Mouse (Mus musculus) lung, postnatal 14 days (tissue): ENCODE measurements around the gene Cadps.
"Not testable (repeated sequence)": the region's sequence is repeated elsewhere in the genome, so short reads cannot be mapped to it uniquely, and the experiment has no call there.

ENCODE experiments used
- DNase-seq: peaks from one replicate; pipeline ENCODE4 v3.0.0; 2021

Gene Cadps

GRCm38 (mm10) chr14:12581657-12582056, 241.2 kb downstream of the Cadps start:
- DNase-seq, result no peak

DNA sequence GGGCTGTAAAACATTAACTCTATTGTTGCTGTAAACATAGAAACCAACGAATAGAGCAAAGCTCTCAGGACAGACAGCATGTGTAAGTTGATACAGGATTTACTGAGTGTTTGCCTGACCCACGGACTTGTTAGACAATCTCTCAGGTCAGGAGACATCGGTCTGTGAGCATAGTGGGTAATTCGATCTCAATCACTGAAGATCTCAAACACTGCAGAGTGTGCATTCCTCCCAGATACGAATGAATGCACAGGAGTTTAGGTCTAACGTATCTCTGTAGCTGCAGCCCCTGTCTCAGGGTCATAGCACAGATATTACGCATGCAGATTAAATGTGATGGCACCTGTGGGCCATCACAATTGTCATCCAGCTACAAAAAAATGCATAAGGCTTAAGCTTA, 242.1 kb downstream of the Cadps start:
- DNase-seq, result no peak

DNA sequence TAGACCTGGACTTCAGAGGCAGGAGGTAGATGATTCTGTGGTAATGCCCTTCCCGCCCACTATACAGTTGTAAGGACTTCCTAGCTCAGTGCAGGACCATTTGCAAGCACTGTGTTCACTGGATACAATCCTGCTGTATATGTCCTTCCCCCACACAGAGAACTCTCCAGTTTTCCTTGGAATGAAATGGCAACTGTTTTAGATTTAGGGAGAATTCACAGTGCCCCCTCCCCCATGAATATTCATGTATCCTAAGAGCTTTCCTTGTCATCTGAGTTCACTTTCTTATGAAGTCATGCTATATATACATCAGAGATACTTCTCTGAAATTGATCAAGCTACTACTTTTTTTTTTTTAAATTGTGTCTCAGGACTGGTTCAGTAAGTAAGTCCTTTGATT, 244.7 kb downstream of the Cadps start:
- DNase-seq, result no peak

- DNase-seq, result no peak
Observed at GRCm38 (mm10) chr14:12577475-12578140, 245.3 kb downstream of the Cadps start.

DNA sequence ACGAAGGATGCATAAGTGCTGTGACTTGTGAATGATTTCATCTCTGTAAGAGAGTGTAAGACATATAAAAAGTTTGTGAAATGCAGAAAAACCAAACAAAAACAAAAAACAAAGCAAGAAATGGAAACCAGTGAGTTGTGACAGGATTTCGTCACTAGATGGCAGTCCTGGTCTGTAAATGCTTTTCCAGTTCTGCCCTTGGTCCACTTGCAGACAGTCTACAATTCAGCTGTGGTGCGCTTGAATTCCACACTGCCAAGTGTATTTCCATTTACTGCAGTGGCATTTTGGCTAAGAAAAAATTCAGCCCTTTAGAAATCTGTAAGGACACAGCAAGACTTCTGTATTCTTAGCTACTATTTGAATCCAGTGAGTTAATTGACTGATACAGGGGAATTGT, 247.8 kb downstream of the Cadps start:
- peak; percentile 10 for DNase-seq

DNA sequence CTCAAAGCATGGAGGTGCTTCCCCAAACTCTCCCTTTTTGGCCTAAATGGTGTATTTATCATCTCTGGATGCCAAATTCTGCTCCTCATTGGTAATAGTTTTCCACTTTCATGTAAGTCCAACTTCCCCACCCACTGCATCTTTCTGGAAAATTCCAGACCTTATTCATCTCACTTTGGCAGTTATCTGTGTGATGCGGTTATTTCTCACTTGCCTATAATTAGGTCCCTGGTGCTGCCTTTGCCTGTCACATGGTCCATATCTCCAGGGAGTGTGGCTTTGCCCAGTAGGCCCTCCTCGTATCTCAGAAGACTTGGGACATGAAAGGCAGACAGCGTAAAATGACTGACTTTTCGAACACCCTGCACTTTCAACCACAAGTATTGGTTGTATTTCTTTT, 248.5 kb downstream of the Cadps start:
- DNase-seq, result no peak

DNA sequence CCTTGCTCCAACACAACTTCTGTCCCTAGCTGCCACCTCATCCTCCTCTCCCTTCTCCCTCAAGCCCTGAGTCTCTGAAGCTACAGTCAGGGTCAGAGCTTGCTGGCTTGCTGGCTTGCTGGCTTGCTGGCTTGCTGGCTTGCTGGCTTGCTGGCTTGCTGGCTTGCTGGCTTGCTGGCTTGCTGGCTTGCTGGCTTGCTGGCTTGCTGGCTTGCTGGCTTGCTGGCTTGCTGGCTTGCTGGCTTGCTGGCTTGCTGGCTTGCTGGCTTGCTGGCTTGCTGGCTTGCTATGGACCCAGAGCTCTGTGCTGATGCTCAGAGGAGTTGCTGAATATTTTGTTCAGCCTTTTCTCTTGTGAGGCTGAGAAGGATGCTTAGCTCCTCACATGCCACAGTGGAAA, 261.1 kb downstream of the Cadps start:
- DNase-seq, result not testable (repeated sequence)

- DNase-seq, result no peak
Observed at GRCm38 (mm10) chr14:12560233-12560577, 262.7 kb downstream of the Cadps start.

- DNase-seq, result no peak
Observed at GRCm38 (mm10) chr14:12559574-12560232, 263.2 kb downstream of the Cadps start.

DNA sequence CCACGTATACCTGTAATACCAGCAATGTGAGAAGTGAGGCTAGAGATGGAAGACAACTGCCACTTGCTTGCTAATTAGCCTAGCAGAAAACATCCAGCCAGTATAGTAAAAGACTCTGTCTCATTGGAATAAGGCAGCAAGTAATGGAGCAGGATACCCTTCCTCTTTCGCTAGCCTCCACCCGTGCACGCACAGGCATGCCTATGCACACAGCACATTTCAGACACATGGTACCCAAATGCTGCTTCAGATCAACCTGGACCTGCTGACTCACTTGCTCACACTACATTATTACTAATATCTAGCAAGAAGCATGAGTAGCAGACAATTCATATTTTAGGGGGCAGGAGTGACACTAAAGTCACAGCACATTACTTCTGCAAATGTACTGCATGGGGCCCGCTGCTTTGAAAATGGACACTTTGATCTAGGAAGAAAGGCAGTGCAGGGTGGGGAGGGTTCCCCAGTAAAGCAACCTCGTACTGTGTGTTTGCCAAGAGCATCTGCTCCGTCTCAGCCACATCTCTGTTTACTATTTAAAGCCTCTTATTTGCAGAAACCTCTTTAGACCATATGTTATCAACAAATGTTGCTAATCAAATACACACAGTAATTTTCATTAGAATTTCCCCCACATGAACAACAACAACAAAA, 263.8 kb downstream of the Cadps start:
- no peak for DNase-seq

DNA sequence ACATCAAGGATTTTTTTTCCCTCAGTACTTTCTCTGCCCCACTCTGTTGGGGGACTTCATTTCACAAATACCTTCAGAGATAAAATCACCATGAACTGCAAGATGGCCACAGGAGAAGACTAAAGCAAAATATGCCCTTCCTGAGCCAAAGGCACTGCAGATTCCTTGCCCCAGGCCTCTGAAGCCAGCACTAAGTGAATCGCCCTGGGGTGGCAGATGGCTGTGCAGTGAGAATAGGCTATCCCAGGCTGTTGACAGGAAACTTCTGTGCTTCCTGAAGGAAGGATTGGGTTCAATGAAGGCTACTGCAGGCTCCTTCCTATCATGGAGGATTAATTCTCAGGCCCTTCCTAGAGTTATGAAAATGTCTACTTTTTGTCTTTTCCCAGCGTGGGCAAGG, 268.4 kb downstream of the Cadps start:
- DNase-seq, result no peak

DNA sequence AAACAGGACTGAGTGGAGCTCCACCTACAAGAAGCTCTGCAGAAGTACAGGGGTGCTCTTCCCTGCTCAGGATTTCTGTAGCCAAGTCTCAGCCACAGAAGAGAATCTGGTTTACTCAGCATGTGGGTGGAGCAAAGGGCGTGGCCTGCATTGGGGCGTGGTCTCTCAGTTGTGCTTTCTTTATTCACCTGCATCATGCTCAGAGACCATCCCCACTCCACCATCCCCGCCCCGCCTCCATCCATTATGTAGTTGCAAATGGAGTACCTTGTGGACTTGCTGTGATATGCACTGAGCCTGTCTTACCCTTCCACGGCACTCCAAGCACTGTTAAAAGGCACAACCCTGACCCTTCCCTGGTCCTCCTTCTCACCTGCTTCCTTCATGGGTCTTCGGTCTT, 271.5 kb downstream of the Cadps start:
- DNase-seq, result no peak

DNA sequence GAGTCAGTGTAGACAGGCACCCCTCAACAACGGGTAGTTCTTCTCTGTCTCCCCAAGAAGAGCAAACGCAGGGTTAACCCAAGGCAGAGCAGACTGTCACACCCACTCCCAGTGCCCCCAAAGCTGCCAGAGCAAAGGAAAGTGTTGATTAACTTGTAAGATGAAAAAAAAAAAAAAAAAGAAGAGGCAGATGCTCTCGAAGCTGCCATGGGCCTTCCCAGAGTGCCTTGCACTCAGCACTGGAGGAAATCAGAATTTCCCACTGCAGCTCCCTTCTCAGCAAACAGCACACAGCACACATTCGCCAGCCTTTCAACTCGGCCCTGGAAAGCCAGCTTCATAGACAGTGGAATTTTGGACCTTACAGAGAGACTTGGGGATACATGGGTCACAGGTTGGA, 271.9 kb downstream of the Cadps start:
- no peak for DNase-seq

DNA sequence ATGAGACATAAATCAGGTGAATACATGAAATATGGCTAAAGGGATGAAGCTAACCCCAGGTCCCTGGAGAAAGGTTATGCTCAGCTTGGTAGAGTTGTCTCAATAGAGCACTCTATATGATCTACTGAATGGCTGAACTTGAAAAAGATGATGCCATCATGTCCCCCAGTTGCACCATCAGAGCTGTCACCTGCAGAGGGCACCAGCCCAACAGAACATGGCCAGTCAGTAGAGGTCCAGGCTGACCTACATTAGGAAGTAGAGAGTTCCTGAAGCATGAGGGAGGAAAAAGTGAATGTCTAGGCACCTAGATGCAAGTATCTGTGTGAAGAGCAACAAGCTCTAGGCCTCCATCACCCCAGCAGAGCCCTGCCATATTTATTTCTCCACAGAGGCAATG, 273.6 kb downstream of the Cadps start:
- DNase-seq, result no peak

GRCm38 (mm10) chr14:12547496-12547895, 275.4 kb downstream of the Cadps start:
- no peak for DNase-seq

DNA sequence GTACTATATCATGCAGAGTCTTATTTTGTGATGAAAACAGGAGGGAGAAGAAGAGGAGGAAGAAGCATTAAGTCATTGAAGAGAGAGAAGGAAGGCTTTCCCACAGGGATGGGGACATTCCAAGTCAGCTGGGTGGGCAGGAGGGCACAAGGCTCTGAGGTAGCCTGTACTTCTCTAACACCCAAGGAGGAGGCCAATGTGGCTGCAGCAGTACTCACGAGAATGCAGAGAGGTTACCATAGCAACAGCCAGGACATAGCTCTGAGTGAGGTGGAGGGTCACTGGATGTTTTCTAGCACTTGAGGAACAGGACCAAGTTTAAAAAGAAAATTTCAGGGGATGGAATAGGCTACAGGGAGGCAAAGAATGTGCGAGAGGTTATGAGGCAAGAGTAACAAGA, 281.1 kb downstream of the Cadps start:
- no peak for DNase-seq

DNA sequence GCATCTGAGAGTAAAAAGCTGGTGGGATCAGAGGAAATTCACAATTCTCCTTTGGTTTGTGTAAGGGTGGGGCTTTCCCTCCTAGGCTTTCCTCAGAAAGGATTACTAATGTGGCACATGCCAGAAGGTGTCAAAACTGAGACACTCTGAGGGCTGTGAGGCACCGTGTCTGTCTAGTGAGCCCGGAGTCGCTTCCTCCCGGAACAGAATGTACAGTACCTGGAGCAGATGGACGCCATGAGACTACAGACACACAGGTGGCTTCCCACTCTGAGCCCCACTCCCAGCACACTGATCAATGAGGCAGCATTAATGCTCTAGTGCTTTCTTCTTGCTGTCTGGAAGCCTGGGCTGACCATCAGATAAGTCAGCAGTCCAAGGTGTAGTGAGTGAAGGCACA, 283.8 kb downstream of the Cadps start:
- no peak for DNase-seq

DNA sequence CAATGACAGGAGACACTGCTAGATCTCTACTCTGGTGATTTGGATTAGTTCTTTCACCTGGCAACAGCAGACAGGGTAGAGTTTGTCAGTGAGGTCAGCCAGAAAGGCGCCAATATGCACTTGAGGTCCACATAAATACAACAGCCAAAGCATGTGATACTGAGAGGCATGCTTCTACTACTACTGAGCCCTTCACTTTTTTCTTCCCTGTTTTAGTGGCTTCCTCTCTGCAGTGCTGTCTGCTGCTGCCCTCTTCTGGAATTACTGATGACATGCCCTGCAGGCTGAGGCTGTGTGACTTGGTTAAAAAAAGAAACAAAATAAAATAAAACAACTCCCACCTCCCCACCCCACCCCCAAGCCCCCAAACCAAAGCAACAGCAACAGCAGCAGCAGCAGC, 291.8 kb downstream of the Cadps start:
- peak; percentile 2 for DNase-seq

DNA sequence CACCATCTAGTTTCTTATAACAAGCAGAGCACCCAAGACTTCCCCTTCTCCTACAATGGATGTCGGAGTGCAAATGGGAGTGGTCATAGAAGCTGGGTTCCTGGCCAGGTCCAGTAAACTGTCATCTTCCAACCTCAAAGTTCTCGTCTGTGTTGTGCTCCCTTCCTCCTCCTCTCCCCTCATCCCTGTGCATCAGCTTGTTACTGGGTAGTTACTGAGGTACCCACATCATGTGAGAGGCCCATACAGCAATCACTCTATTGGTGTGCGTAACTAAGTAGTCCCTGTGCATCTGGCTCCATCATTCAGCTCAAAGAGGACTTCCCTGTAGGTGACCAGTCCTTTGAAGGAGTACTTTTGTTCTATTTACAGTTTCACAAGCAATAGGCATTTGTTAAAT, 292.3 kb downstream of the Cadps start:
- no peak for DNase-seq

DNA sequence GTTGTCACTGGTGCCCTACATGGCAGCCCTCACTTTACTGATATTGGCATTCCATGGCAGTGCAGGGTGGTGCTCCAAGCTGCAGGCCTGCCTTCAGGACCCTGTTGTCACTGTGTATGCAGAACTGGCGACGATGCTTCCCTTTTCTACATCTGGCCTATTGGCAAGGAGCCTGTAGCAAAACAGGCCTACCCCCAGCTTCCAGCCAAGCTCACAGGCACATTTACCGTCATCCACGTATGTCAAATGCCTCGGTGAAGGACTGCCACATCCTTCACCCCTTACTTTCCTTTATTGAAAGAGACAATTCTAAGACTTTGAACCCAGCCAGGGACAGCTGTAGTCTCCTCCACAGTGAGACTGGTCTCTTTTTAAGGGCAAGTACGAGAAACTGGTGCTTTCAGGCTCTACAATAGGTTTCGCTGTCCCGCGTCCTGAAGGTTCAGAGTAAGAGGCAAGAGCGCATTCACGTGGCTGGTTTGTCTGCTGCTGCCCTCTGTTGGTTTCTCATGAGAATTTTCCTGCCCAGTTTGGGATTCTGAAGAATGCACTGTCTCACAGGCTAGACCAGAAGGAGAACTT, 292.8 kb downstream of the Cadps start:
- peak; percentile 42 for DNase-seq

- DNase-seq, result no peak
Observed at GRCm38 (mm10) chr14:12527296-12527695, 295.6 kb downstream of the Cadps start.

DNA sequence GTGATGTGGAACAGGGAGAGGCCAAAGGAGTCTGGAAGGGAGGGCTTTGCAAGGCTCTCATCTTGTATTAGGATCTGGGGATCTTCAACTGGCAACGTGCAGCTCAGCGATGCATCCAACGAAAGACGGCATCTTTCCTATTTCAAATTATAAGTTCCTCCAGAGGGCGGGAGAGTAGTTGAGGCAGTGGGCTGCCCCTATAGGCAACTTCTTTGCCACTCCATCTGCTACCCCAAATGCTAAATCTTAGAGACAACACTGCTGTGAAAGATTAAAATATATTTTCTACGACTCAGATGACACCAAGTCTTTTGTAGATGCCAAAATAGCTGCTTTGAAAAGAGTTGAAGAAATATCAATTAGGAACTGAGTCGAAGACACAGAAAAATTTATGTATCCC, 315.9 kb downstream of the Cadps start:
- DNase-seq, result no peak

DNA sequence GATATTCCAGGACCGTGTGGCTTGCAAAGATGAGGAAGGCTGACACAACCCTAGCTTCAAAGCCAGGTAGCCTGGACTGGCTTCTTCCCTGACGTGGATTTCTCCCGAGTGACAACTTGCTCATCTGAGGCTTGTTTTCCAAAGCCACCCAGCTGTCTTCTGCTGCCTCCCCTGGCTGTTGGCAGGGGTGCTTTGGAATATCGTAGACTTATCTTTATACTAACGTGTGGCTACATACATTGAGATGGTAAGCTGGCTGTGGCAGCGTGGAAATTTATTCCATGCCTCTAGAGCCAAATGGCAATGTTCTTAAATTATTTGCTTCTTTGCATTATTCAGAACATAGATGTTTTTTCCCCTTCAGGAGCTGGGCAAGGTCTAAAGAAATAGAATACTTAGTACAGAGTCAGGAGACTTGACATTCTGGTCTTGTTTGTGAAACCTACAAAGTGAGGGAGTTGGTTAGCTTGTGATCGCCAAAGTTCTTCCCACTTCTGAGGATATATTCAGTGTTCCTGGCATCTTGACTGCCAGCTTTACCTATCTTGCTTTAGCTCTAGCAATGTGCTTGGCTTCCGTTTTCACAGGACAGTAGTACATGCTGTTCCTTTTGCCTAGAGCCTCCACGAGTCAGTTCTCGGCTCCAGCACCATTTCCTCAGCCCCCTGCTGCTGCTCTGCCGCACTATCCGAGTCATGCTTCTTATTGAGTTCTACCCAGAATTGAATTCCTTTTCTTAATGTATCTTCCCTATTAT, 318.5 kb downstream of the Cadps start:
- DNase-seq, result no peak
